Comparison of ENCODE assay signal across 11 mouse cellular contexts in genomic region chr16:20486048-20486447, GRCm38 (mm10).
"Had no signal": no experiment of that assay in that cellular context is flagged by ENCODE, and none has a peak within 500 bp of the region (broad histone marks: within the 10 kb centered on the region; RNA-seq: fewer than 3 reads in every experiment).

No protein-coding gene starts in this region.

- DNase-seq: liver; liver, embryonic 13.5 days; liver, postnatal 0 days; right cerebral cortex, adult 18-20 months; right cerebral cortex, postnatal 25 days; thymus, postnatal 36 days had no signal

- H3K4me2 ChIP-seq: limb, embryonic 12.5 days; liver, embryonic 13.5 days; lung, embryonic 15.5 days; midbrain, embryonic 12.5 days had no signal

- H3K9me3 ChIP-seq: limb, embryonic 12.5 days; liver, embryonic 13.5 days; lung, embryonic 15.5 days; midbrain, embryonic 12.5 days had no signal

- H3K4me3 ChIP-seq: limb, embryonic 12.5 days; liver, embryonic 13.5 days; lung, embryonic 15.5 days; midbrain, embryonic 12.5 days had no signal

- H3K9ac ChIP-seq: limb, embryonic 12.5 days; liver, embryonic 13.5 days; liver, postnatal 0 days; lung, embryonic 15.5 days; midbrain, embryonic 12.5 days had no signal

- H3K4me1 ChIP-seq: limb, embryonic 12.5 days; liver, embryonic 13.5 days; lung, embryonic 15.5 days; midbrain, embryonic 12.5 days had no signal

- H3K36me3 ChIP-seq: limb, embryonic 12.5 days; liver, embryonic 13.5 days; lung, embryonic 15.5 days; midbrain, embryonic 12.5 days had no signal

- H3K27ac ChIP-seq: hindbrain, postnatal 0 days; limb, embryonic 12.5 days; liver, embryonic 13.5 days; lung, embryonic 15.5 days; midbrain, embryonic 12.5 days had no signal

- H3K27me3 ChIP-seq: limb, embryonic 12.5 days; liver, embryonic 13.5 days; lung, embryonic 15.5 days; midbrain, embryonic 12.5 days had no signal

- ATAC-seq: hindbrain, postnatal 0 days; liver, postnatal 0 days; midbrain, embryonic 16.5 days had no signal
